Mouse (Mus musculus) layer of hippocampus, adult 11-12 months (tissue): ENCODE data around the gene Ndufb3.
A peak's percentile ranks its signal among the peaks of the same experiment; 100 is the strongest.
"Not testable (repeated sequence)": the region's sequence is repeated elsewhere in the genome, so short reads cannot be mapped to it uniquely, and the experiment has no call there.

Experiments used
- DNase-seq: peaks from one replicate; pipeline ENCODE4 v3.0.0; 2022; ENCODE audit warnings: low spot score

Ndufb3 gene

GRCm38 (mm10) chr1:58617076-58617475 lies 30.9 kb downstream of the Ndufb3 start:
- no peak for DNase-seq

- no peak for DNase-seq
Measured at GRCm38 (mm10) chr1:58617978-58618668, 31.9 kb downstream of the Ndufb3 start.

GRCm38 (mm10) chr1:58618766-58619165 lies 32.6 kb downstream of the Ndufb3 start:
- no peak for DNase-seq

GRCm38 (mm10) chr1:58621251-58621650 lies 35.1 kb downstream of the Ndufb3 start:
- DNase-seq, result no peak

GRCm38 (mm10) chr1:58621996-58622748 lies 36.0 kb downstream of the Ndufb3 start:
- DNase-seq, result peak; percentile 23

- DNase-seq, result not testable (repeated sequence)
Measured at GRCm38 (mm10) chr1:58628847-58629246, 42.7 kb downstream of the Ndufb3 start.
